Mouse (Mus musculus): ENCODE data around the gene Hlcs.

- TF ChIP-seq CTCF (IDR thresholded peaks at IDR 0.05; ENCODE audit: low read depth): no peak
- TF ChIP-seq EP300 (IDR thresholded peaks at IDR 0.05; ENCODE audit: low read depth): no peak
Measured at GRCm38 (mm10) chr16:94349588-94350286, 36.4 kb upstream of the Hlcs start.
